Mouse (Mus musculus) kidney, adult 2 months (tissue): ENCODE data around the gene Bcas1.

Experiments
- CTCF ChIP-seq: fragments of 200-500 bp; conservative IDR thresholded peaks from 2 replicates; pipeline ENCODE4 v1.5.1; 2011; ENCODE audit warnings: low read depth, mild to moderate bottlenecking, control low read depth, low read length, moderate library complexity, mixed read lengths; ENCODE audit not compliant: insufficient read depth, insufficient read length
- POLR2A ChIP-seq: fragments of 200-500 bp; IDR thresholded peaks from one replicate; pipeline ENCODE4 v1.6.1; 2011; ENCODE audit warnings: low read depth, low read length, control low read depth

- no peak for TF ChIP-seq CTCF
- TF ChIP-seq POLR2A = no peak
Measured at GRCm38 (mm10) chr2:170446843-170447383, 19.3 kb upstream of the Bcas1 start.
